10 mouse cellular contexts compared by ENCODE assay signal in genomic region chr1:89929181-89929580, GRCm38 (mm10). TPM values are rescaled to one million over a fixed set of nuclear protein-coding genes. Genes with fewer than 3 reads are reported as not detected.
A peak's percentile ranks its signal among the peaks of the same experiment; 100 is the strongest.
DNase-seq lines count a peak whose midpoint lies in the region; ATAC-seq lines count a peak whose summit lies in the region.
"Had no signal": no experiment of that assay in that cellular context is flagged by ENCODE, and none has a peak within 500 bp of the region (broad histone marks: within the 10 kb centered on the region; RNA-seq: fewer than 3 reads in every experiment).

No protein-coding gene starts in this region.

- no peaks in the 10 kb centered on the region for H3K36me3 ChIP-seq in heart, embryonic 13.5 days
- no peaks in the 10 kb centered on the region for H3K36me3 ChIP-seq in hindbrain, embryonic 14.5 days (replicated peaks; ENCODE audit: control insufficient read depth, insufficient read depth)
- H3K36me3 ChIP-seq in midbrain, embryonic 13.5 days = no peaks in the 10 kb centered on the region

- DNase-seq in heart, postnatal 4 days = no peak
- DNase-seq in hindbrain, embryonic 14.5 days (ENCODE audit: low spot score) = no peak
- no peak for DNase-seq in adrenal gland, adult 2 months
- DNase-seq in left cerebral cortex, adult 9 months (ENCODE audit: low spot score in 2 of 2) = no peak
- no peak for DNase-seq in gastrocnemius, postnatal 25 days
- DNase-seq: adrenal gland, postnatal 36 days; thymus, adult 18-20 months had no signal

- peaks cover 99% of the 10 kb centered on the region for H3K27me3 ChIP-seq in heart, embryonic 13.5 days (replicated peaks)
- peaks cover 70% of the 10 kb centered on the region for H3K27me3 ChIP-seq in hindbrain, embryonic 14.5 days (ENCODE audit: control insufficient read depth, insufficient read depth, low read length)
- peaks cover 100% of the 10 kb centered on the region for H3K27me3 ChIP-seq in midbrain, embryonic 13.5 days

- ATAC-seq in heart, embryonic 13.5 days (ENCODE audit: extremely low read depth, insufficient number of reproducible peaks, low FRiP score, low TSS enrichment) = no peak
- no peak for ATAC-seq in hindbrain, embryonic 14.5 days (ENCODE audit: low FRiP score)
- ATAC-seq in midbrain, embryonic 13.5 days = no peak

- no peaks in the 10 kb centered on the region for H3K9me3 ChIP-seq in heart, embryonic 13.5 days
- H3K9me3 ChIP-seq in hindbrain, embryonic 14.5 days (ENCODE audit: control insufficient read depth, low read length) = no peaks in the 10 kb centered on the region
- H3K9me3 ChIP-seq in midbrain, embryonic 13.5 days = no peaks in the 10 kb centered on the region

- H3K4me1 ChIP-seq in heart, embryonic 13.5 days = peaks cover 37% of the 10 kb centered on the region
- H3K4me1 ChIP-seq in brown adipose tissue, adult 24 weeks (ENCODE audit: control insufficient read depth, insufficient read depth, insufficient read length, low read length) = 0 out of 2 replicates have a peak, but pooled peaks cover 7% of the 10 kb centered on the region
- peaks cover 20% of the 10 kb centered on the region for H3K4me1 ChIP-seq in hindbrain, embryonic 14.5 days (replicated peaks; ENCODE audit: control insufficient read depth, insufficient read depth, low read length)
- H3K4me1 ChIP-seq in midbrain, embryonic 13.5 days (replicated peaks) = peaks cover 75% of the 10 kb centered on the region

- peak overlapping the region; percentile 27 for H3K4me3 ChIP-seq in heart, embryonic 13.5 days
- H3K4me3 ChIP-seq in brown adipose tissue, adult 24 weeks (ENCODE audit: insufficient read depth, low read depth, low read length) = peak overlapping the region; percentile 6; the same call in 1 of the 2 replicates
- peak overlapping the region; percentile 45 for H3K4me3 ChIP-seq in hindbrain, embryonic 14.5 days (replicated peaks; ENCODE audit: low read length)
- peak overlapping the region; percentile 44 for H3K4me3 ChIP-seq in midbrain, embryonic 13.5 days (replicated peaks)

- H3K4me2 ChIP-seq in heart, embryonic 13.5 days = peak overlapping the region; percentile 37
- H3K4me2 ChIP-seq in hindbrain, embryonic 14.5 days (replicated peaks) = peak overlapping the region; percentile 61
- peak overlapping the region; percentile 33; the same call in 1 of the 2 replicates for H3K4me2 ChIP-seq in midbrain, embryonic 13.5 days (replicated peaks)

- no peak overlapping the region for H3K9ac ChIP-seq in heart, embryonic 13.5 days
- H3K9ac ChIP-seq in hindbrain, embryonic 14.5 days = peak overlapping the region; percentile 64
- peak overlapping the region; percentile 60 for H3K9ac ChIP-seq in midbrain, embryonic 13.5 days (replicated peaks)

- no peak overlapping the region for H3K27ac ChIP-seq in heart, embryonic 13.5 days (replicated peaks)
- H3K27ac ChIP-seq in brown adipose tissue, adult 24 weeks (replicated peaks; ENCODE audit: low read depth, low read length) = no peak overlapping the region
- H3K27ac ChIP-seq in hindbrain, embryonic 14.5 days = peak overlapping the region; percentile 78; the same call in 1 of the 2 replicates
- no peak overlapping the region for H3K27ac ChIP-seq in midbrain, embryonic 13.5 days

- WGBS in heart, embryonic 13.5 days = 4% methylated on average over 6 of the region's 6 CpGs
- 3% methylated on average over 6 of the region's 6 CpGs for WGBS in hindbrain, embryonic 14.5 days
- 0% methylated on average over 6 of the region's 6 CpGs for WGBS in midbrain, embryonic 13.5 days

RNA-seq across cellular contexts. Expression of gene Gbx2, which starts 1.8 kb away (rescaled TPM):
- 0.13 and 0.29 TPM in 2 replicates for polyA plus RNA-seq in heart, embryonic 13.5 days (2015; fragmentation: Nextera tagmentation; extraction: Ambion mirVana)
- total RNA-seq in heart, postnatal 4 days (2021) = under 1 TPM in 1 of 2 experiments, not detected in 1; 0.16 TPM
- polyA plus RNA-seq in brown adipose tissue, adult 24 weeks (2012; ENCODE audit: insufficient read depth, insufficient read length, missing spikeins) = not detected in 2 replicates
- polyA plus RNA-seq in hindbrain, embryonic 14.5 days (2014; fragmentation: Nextera tagmentation; extraction: Ambion mirVana) = 40.6 and 41.6 TPM in 2 replicates
- 33.3 and 72.3 TPM in 2 replicates for polyA plus RNA-seq in midbrain, embryonic 13.5 days (2015; fragmentation: Nextera tagmentation; extraction: Ambion mirVana)
- total RNA-seq in adrenal gland, adult 2 months (2021) = not detected
- 0.10 TPM in 1 of 2 replicates, not detected in the other for polyA plus RNA-seq in adrenal gland, adult 2 months (2012; rRNA removed)
- total RNA-seq in gastrocnemius, postnatal 25 days (2021) = under 1 TPM in 1 of 2 experiments, not detected in 1; 0.23 TPM
- total RNA-seq: adrenal gland, postnatal 36 days had no signal

Comparison
In these comparisons a context has a peak if more than half of its experiments do, and no peak if none do; other contexts are left out.
1. RNA of gene Gbx2, which starts 1.8 kb away (polyA plus RNA-seq): 40.6 to 41.6 TPM in hindbrain, embryonic 14.5 days and 33.3 to 72.3 TPM in midbrain, embryonic 13.5 days; 0.13 to 0.29 TPM in heart, embryonic 13.5 days, not detected in brown adipose tissue, adult 24 weeks and 0.10 TPM in adrenal gland, adult 2 months; every median in the first group is over 10 times any median in the second.
2. Peak in every context shown above with its lines, with median percentiles within 50 percentile points of each other: H3K4me2 ChIP-seq and H3K4me3 ChIP-seq.